Mouse (Mus musculus) hindbrain, embryonic 12.5 days (tissue): ENCODE measurements around the gene Mark3. TPM values are rescaled to one million over a fixed set of nuclear protein-coding genes. Genes with fewer than 3 reads are reported as not detected.

Experiments used
- ATAC-seq: fragments of 200-750 bp; cut with Nextera tagmentation; 2 replicates; pipeline ENCODE4 v1.8.0; 2017; ENCODE audit warnings: moderate TSS enrichment; ENCODE audit not compliant: low FRiP score
- H3K27ac ChIP-seq: fragments of 300-500 bp; sonication (generic); 2 replicates; pipeline ENCODE4 v1.5.1; 2016; ENCODE audit warnings: mild to moderate bottlenecking
- H3K27me3 ChIP-seq: fragments of 300-500 bp; sonication (generic); 2 replicates; pipeline ENCODE4 v1.6.1; 2016; ENCODE audit warnings: mild to moderate bottlenecking
- H3K36me3 ChIP-seq: fragments of 300-500 bp; sonication (generic); 2 replicates; pipeline ENCODE4 v1.6.1; 2016; ENCODE audit warnings: mild to moderate bottlenecking
- H3K4me1 ChIP-seq: fragments of 300-500 bp; sonication (generic); 2 replicates; pipeline ENCODE4 v1.6.1; 2016
- H3K4me2 ChIP-seq: fragments of 300-500 bp; sonication (generic); replicated peaks from 2 replicates; pipeline ENCODE4 v1.6.1; 2016; ENCODE audit warnings: mild to moderate bottlenecking
- H3K4me3 ChIP-seq: fragments of 300-500 bp; sonication (generic); 2 replicates; pipeline ENCODE4 v1.5.1; 2016; ENCODE audit warnings: mild to moderate bottlenecking
- H3K9ac ChIP-seq: fragments of 300-500 bp; sonication (generic); 2 replicates; pipeline ENCODE4 v1.6.1; 2016; ENCODE audit warnings: mild to moderate bottlenecking, moderate library complexity
- H3K9me3 ChIP-seq: fragments of 300-500 bp; sonication (generic); replicated peaks from 2 replicates; pipeline ENCODE4 v1.6.1; 2016; ENCODE audit warnings: mild to moderate bottlenecking
- WGBS: fragments of 180-500 bp; shearing (Covaris S2); methylation state at CpG from one replicate; pipeline ENCODE4 v1.1.7; 2016; 5-methylcytosine and 5-hydroxymethylcytosine counted together
- polyA plus RNA-seq: library from polyadenylated mRNA; unstranded; fragments of >200 nt; fragmentation: Nextera tagmentation; extraction: Ambion mirVana; gene quantifications from 2 replicates; pipeline ENCODE4 v1.2.1, GENCODE M21; 2016

The Mark3 gene
- 80.7 and 82.0 TPM in 2 replicates for polyA plus RNA-seq

DNA sequence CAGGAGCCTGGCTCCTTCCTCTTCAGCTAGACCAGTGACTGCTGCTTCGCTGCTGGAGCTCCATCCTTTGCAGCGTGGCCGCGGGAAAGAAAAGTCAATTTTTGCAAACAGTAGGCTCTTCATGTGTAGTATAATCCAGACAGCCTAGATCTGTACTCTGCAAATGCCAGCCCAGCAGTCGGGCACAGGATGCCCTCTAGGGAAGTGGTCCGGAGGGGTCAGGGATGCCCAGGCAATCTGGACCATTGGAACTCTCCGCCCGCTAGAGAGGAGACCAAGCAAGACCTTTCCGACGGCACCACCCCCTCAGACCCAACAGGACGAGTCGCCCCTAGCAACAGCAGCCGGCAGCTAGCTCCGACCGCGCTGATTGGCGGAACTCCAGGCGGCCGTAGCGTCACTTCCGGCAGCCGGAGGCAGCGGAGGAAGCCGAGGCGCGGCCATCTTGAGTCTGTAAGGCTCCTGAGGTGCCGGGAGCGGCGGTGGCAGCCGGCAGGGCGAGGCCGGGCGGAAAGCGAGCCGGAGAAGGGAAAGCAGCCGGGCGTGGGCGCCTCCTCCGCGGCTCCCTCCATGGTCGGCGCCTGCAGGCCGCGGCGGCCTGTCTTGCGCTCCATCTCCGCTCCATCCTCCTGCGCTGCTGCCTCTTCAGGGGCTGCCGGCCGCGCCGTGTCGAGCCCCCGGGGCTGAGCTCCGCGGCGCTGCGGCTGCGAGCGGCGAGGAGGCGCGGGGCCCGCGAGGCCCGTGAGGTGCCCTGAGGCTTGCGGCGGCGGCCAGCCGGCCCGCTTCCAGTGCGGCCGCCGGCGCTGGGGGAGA is at the start of gene Mark3:
Mark3 (plus strand) TSS at position 450 of the 813 bp plus-strand sequence.
- H3K36me3 ChIP-seq = no peaks in the 10 kb centered on the region
- 0 out of 2 replicates have a peak, but pooled peaks cover 4% of the 10 kb centered on the region for H3K9me3 ChIP-seq
- peaks cover 25% of the 10 kb centered on the region for H3K4me1 ChIP-seq
- H3K4me3 ChIP-seq = peak within 1 kb of the TSS; percentile 100
- H3K27me3 ChIP-seq = no peaks in the 10 kb centered on the region
- H3K9ac ChIP-seq = peak within 1 kb of the TSS; percentile 100
- peak within 1 kb of the TSS; percentile 90 for H3K4me2 ChIP-seq
- whole genome bisulfite sequencing = under 1% methylated on average over 66 of the region's 75 CpGs
- peak; percentile 99 for ATAC-seq
- H3K27ac ChIP-seq = peak within 1 kb of the TSS; percentile 95

DNA sequence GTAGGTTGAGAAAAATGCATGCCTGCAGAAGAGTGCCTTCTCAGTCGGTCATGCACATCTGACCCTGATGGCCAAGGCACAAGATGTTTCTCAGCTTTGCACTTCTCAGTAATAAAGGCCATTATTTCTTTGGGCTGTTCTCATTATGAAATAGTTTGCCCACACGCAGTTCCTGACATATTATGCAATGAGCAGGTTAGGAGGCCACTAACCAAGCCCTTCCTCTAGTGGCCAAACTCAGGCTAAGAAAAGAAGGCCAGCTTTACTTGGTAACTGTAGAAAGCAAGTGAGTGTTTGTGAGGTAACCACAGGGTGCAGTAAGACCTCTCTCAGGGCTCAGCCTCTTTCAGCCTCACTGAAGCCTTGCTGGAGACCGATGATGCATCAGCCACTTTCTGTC is 49.4 kb upstream of the Mark3 start:
- Histone ChIP-seq H3K27me3 (0 out of 2 replicates have a peak, but pooled peaks cover 2% of the 10 kb centered on the region), H3K9ac (no peak overlapping the region), H3K36me3 (no peaks in the 10 kb centered on the region), H3K9me3 (peaks cover 13% of the 10 kb centered on the region; the same call in 1 of the 2 replicates), H3K4me3 (no peak overlapping the region), H3K27ac (no peak overlapping the region), H3K4me2 (no peak overlapping the region), H3K4me1 (no peaks in the 10 kb centered on the region)
- ATAC-seq = no peak
- 84% methylated on average over 3 of the region's 3 CpGs for WGBS

DNA sequence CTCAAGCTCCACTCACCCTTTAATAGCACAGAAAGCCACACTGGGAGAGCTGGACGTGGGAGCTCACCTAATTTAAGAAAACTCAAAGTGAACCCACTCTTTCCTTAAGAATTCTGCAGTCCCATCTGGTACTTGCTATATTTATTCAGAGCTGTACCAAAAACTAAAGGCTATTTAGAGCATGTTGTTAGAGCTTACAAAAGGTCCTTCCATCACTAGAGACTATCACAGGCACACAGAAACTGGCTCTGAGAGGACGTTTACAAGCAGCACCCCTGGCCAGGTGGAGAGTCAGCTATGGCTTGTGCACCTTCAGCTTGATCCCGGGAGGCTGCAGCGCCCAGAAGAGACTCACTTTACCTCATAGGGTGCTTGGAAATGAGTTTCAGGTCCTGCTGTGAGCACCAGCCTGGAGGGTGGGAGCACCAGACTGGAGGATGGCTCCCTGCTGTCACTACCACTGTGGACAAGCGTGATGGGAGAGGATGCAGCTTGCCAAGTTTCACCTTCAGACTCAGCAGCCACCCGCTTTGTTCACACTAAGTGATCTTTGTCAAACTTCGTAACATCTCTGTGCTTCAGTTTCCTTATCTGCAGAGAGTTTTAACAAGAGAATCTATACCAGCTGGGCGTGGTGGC is 46.6 kb upstream of the Mark3 start:
- no peaks in the 10 kb centered on the region for H3K9me3 ChIP-seq
- ATAC-seq = no peak
- no peak overlapping the region for H3K4me2 ChIP-seq
- no peaks in the 10 kb centered on the region for H3K4me1 ChIP-seq
- H3K27ac ChIP-seq = no peak overlapping the region
- H3K4me3 ChIP-seq = no peak overlapping the region
- no peaks in the 10 kb centered on the region for H3K36me3 ChIP-seq
- WGBS = 68% methylated on average over 8 of the region's 8 CpGs
- 0 out of 2 replicates have a peak, but pooled peaks cover 2% of the 10 kb centered on the region for H3K27me3 ChIP-seq
- H3K9ac ChIP-seq = no peak overlapping the region

DNA sequence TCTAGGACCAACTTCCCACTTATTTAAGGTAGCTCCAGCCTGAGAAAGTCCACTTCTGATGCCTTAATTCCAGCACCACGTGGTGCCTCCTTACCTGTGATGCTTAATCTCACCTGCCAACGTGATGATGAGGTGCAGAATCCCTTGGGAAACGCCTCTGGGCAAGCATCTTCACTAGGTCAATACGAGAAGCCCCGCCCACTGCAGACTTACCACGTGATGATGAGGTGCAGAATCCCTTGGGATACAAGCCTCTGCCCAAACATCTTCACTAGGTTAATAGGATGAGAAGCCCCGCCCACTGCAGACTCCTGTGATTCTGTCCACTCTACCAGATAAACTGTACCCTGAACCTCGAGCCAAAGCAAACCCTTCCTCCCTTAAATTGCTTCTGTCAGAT is 45.1 kb upstream of the Mark3 start:
- Histone ChIP-seq H3K9ac (no peak overlapping the region), H3K27me3 (0 out of 2 replicates have a peak, but pooled peaks cover 2% of the 10 kb centered on the region), H3K4me2 (no peak overlapping the region), H3K4me3 (no peak overlapping the region), H3K27ac (no peak overlapping the region), H3K4me1 (no peaks in the 10 kb centered on the region), H3K9me3 (no peaks in the 10 kb centered on the region), H3K36me3 (no peaks in the 10 kb centered on the region)
- no peak for ATAC-seq
- WGBS = 28% methylated on average over 8 of the region's 8 CpGs

DNA sequence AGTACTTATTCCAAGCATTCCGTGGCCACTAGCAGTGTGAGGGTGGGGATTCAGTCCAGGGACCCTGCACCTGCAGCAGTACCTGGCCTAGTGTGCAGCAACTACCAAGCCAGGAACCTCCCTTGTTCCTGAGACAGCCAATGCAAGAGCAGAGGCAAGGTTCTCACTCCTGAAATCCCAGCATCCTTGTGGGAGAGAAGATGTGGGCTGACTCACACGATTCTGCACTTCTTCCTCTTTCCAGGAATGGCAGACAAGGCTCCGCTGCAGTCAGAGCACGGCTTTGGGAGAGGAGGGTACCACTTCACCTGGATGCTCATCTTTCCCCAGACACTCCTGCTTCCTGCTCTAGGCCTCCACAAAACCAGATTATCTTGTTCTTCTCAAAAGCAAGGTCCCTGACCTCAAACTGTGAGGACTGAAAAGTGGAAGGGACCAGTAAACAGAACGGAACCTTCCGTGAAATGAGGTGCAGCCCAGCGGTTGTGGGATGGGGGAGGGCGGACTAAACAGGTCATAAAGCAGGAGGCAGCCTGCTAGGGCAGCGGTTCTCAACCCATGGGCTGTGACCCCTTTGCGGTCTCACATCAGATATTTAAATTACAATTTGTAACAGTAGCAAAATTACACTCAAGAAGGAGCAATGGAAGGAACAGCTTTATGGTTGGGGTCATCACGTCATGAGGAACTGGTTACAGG is 41.1 kb upstream of the Mark3 start:
- Histone ChIP-seq H3K27me3 (no peaks in the 10 kb centered on the region), H3K27ac (no peak overlapping the region), H3K4me2 (no peak overlapping the region), H3K4me1 (peaks cover 10% of the 10 kb centered on the region), H3K36me3 (no peaks in the 10 kb centered on the region), H3K9ac (no peak overlapping the region), H3K9me3 (no peaks in the 10 kb centered on the region), H3K4me3 (no peak overlapping the region)
- ATAC-seq = no peak
- 66% methylated on average over 11 of the region's 11 CpGs for WGBS

DNA sequence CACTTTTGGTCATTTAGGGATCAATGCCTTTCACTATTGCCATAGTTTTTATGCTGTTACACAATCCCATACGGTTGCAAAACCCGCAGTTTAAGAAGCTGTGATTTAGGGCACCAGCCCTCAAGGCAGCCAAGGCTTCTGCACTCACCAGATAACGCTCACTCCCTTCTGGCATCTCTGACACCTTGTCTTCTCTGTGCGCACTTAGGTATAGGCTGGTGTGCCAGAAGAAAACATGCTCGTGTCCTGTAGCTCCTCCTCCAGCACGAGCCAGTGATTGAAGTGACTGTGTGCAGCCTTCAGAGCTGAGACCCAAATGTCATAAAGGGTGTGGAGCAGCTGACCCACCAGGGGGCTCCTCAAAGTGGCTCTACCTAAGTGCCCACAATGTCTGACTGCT is 39.0 kb upstream of the Mark3 start:
- Histone ChIP-seq H3K4me3 (no peak overlapping the region), H3K9me3 (no peaks in the 10 kb centered on the region), H3K4me2 (no peak overlapping the region), H3K4me1 (peaks cover 21% of the 10 kb centered on the region), H3K9ac (no peak overlapping the region), H3K27ac (no peak overlapping the region), H3K27me3 (no peaks in the 10 kb centered on the region), H3K36me3 (peaks cover 12% of the 10 kb centered on the region)
- 67% methylated on average over 6 of the region's 6 CpGs for WGBS
- no peak for ATAC-seq

DNA sequence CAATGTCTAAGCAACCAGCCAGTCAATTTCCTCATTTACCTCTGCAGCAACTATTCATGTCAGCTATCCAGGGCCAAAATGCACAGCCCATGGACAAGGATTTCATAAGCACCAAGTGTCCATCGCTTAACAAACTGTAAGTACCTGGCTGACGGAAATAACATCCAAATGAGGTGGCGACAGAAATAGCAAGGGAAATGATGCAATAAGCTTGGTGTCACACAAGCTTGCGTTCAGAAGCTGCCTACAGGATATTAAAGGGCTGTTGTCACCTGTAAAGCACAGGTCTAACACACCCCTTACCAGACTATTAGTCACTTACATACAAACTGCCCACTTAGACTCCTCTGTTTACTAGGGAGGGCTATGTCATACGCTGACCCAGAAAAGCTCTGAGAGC is 38.6 kb upstream of the Mark3 start:
- no peak for ATAC-seq
- 92% methylated on average over 5 of the region's 5 CpGs for WGBS
- Histone ChIP-seq H3K9ac (no peak overlapping the region), H3K36me3 (peaks cover 17% of the 10 kb centered on the region), H3K27ac (no peak overlapping the region), H3K4me1 (peaks cover 25% of the 10 kb centered on the region), H3K4me3 (no peak overlapping the region), H3K9me3 (no peaks in the 10 kb centered on the region), H3K4me2 (no peak overlapping the region), H3K27me3 (no peaks in the 10 kb centered on the region)

DNA sequence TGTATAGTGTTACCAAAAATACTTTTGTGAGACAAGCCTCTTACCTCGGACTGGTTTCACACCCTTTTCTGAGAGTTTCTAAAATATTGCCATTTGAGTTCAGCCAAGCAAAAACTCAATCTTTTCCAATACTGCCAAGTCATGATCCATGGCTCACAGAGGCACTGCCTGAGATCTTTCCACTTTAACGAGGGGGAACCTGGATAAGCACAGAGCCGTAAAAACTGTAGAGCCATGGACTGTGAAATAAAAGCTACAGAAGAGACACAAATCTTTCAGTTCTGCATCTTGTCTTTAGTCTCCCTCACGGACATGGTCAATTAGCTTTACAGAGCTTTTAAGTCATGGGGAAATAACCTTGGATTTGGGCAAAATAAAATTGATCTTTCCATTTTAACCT is 37.6 kb upstream of the Mark3 start:
- no peak overlapping the region for H3K27ac ChIP-seq
- no peak for ATAC-seq
- peaks cover 26% of the 10 kb centered on the region for H3K36me3 ChIP-seq
- H3K4me1 ChIP-seq = peaks cover 28% of the 10 kb centered on the region
- H3K9ac ChIP-seq = peak overlapping the region; percentile 90
- H3K4me3 ChIP-seq = peak overlapping the region; percentile 97
- H3K4me2 ChIP-seq = peak overlapping the region; percentile 61
- no peaks in the 10 kb centered on the region for H3K9me3 ChIP-seq
- H3K27me3 ChIP-seq = no peaks in the 10 kb centered on the region
- 50% methylated on average over 4 of the region's 4 CpGs for WGBS

DNA sequence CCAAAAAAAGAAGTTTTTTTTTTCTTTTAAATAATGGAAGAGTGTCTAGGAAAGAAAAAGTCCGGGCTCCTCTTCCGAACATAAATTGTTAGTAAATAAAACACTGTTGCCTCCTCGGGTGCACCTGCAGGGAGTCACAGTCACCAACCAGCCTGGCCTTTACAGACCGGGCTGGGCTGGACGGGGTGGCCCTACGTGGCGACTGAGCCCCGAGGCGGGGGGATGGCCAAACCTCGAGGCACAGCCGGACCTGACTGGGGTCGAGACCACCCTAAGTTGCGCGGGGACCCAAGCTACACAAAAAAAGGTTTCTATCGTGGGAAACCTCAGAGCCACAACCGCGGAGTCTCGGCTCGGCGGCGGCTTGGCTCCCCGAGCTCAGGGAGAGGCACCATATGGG is 37.0 kb upstream of the Mark3 start:
- peak; percentile 65 for ATAC-seq
- Histone ChIP-seq H3K4me2 (peak overlapping the region; percentile 61), H3K27ac (peak overlapping the region; percentile 86), H3K4me1 (peaks cover 28% of the 10 kb centered on the region), H3K27me3 (no peaks in the 10 kb centered on the region), H3K9me3 (no peaks in the 10 kb centered on the region), H3K36me3 (peaks cover 32% of the 10 kb centered on the region), H3K4me3 (peak overlapping the region; percentile 97), H3K9ac (peak overlapping the region; percentile 90)
- under 1% methylated on average over 22 of the region's 22 CpGs for WGBS

DNA sequence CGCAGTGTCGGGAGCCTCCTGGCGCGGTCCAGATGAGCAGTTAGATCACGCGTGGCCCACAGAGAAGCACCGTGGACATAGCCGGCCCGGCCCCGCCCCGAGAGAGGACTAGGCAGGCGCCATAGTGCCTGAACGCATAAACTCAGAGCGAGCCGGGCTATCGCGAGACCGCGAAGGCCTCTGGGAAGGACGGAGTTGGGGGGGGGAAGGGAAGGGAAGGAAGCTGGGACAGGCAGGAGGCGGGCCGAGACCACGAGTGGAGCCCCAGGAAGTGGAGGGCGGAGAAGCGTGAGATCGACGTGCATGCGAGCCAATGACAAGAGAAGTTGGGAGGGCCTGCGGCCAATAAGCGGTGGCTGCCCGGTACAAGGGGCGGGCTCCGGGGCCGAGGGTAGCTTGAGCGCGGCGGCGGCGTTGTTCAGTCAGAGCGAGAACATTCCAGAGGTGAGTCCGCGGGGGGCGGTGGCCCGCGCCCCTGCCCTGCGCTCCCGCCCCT is 36.5 kb upstream of the Mark3 start, which contains the start of gene Eif5:
Eif5 (plus strand) TSS at position 221 of the 496 bp plus-strand sequence.
- Histone ChIP-seq H3K4me2 (peak within 1 kb of the TSS; percentile 74), H3K4me3 (peak within 1 kb of the TSS; percentile 97), H3K4me1 (peaks cover 28% of the 10 kb centered on the region), H3K9ac (peak within 1 kb of the TSS; percentile 97), H3K27me3 (no peaks in the 10 kb centered on the region), H3K27ac (peak within 1 kb of the TSS; percentile 98), H3K36me3 (peaks cover 37% of the 10 kb centered on the region), H3K9me3 (no peaks in the 10 kb centered on the region)
- under 1% methylated on average over 47 of the region's 47 CpGs for WGBS
- peak; percentile 100 for ATAC-seq

DNA sequence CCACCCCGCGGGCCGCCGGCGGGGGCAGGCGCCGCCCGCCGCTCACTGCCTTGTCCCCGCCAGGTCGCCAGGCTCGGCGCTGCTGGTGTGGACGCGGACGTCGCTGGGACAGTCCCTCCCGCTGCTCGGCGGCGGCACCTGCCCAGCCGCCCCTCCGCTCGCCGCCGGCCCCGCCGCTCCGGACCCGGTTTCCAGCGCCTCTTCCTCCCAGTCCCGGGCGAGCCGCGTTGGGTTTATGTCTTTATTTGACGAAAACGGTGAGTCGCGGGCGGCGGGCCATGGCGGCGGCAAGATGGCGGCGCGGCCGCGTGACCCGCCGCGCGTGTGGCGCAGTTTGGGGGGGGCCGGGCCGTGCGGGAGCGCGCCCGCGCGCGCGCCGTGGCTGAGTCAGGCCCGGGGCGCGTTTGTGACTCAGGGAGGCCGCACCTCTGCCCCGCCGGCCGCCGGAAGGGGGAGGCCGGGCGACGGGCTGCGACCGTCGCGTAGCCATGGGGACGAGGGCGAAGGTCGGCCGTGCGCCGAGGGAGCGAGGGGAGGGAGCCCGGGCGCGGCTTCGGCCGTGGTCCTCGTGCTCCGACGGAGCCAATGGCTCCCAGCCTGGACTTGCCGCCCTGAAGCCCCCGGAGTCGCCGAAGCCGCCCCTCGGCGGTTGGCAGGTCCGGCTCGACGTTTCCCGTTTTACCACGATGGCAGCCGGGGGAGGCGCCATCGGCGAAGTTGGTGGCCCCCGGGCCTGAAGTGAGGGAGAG is 35.9 kb upstream of the Mark3 start:
- peak overlapping the region; percentile 98 for H3K27ac ChIP-seq
- no peaks in the 10 kb centered on the region for H3K9me3 ChIP-seq
- peak overlapping the region; percentile 74 for H3K4me2 ChIP-seq
- ATAC-seq = peak; percentile 61
- peak overlapping the region; percentile 97 for H3K9ac ChIP-seq
- peak overlapping the region; percentile 97 for H3K4me3 ChIP-seq
- peaks cover 43% of the 10 kb centered on the region for H3K36me3 ChIP-seq
- peaks cover 28% of the 10 kb centered on the region for H3K4me1 ChIP-seq
- H3K27me3 ChIP-seq = no peaks in the 10 kb centered on the region
- under 1% methylated on average over 85 of the region's 111 CpGs for WGBS
